Mouse (Mus musculus): ENCODE measurements around the gene Mb21d2. TPM values are rescaled to one million over a fixed set of nuclear protein-coding genes. Genes with fewer than 3 reads are reported as not detected.

The Mb21d2 gene
- total RNA-seq (2021): 10 to 100 TPM; 33.5 to 37.5 TPM
- long read RNA-seq, experiment 1, transcript Mb21d2-201 (2 exons, 3,055 nt): major isoform, 8 of 9 reads
- long read RNA-seq, experiment 1, partial matches to known transcripts: 0 of 9 reads
- long read RNA-seq, experiment 1, other reads (novel, unspliced or antisense): 1 of 9 reads
- long read RNA-seq, experiment 2, transcript Mb21d2-201 (2 exons, 3,055 nt): major isoform, 17 of 20 reads
- long read RNA-seq, experiment 2, partial matches to known transcripts: 0 of 20 reads
- long read RNA-seq, experiment 2, other reads (novel, unspliced or antisense): 3 of 20 reads

GRCm38 (mm10) chr16:28928815-28929685 lies at the start of gene Mb21d2:
Mb21d2 (minus strand) TSS chr16:28929673.
- DNase-seq (ENCODE audit: low spot score in 2 of 2): peak; percentile 62 to 65

GRCm38 (mm10) chr16:28966236-28966635 lies 36.8 kb upstream of the Mb21d2 start:
- no peak for DNase-seq (ENCODE audit: low spot score in 2 of 2)

- DNase-seq (ENCODE audit: low spot score in 2 of 2): no peak
Observed at GRCm38 (mm10) chr16:28964048-28964447, 34.6 kb upstream of the Mb21d2 start.

- no peak for DNase-seq (ENCODE audit: low spot score in 2 of 2)
Observed at GRCm38 (mm10) chr16:28962987-28963386, 33.5 kb upstream of the Mb21d2 start.

GRCm38 (mm10) chr16:28949810-28950209 lies 20.3 kb upstream of the Mb21d2 start:
- no peak for DNase-seq (ENCODE audit: low spot score in 2 of 2)

- no peak for DNase-seq (ENCODE audit: low spot score in 2 of 2)
Observed at GRCm38 (mm10) chr16:28943254-28943653, 13.8 kb upstream of the Mb21d2 start.

GRCm38 (mm10) chr16:28936181-28936792 lies 6.8 kb upstream of the Mb21d2 start:
- no peak for DNase-seq (ENCODE audit: low spot score in 2 of 2)

GRCm38 (mm10) chr16:28935701-28936100 lies 6.2 kb upstream of the Mb21d2 start:
- no peak for DNase-seq (ENCODE audit: low spot score in 2 of 2)

- DNase-seq (ENCODE audit: low spot score in 2 of 2): no peak
Observed at GRCm38 (mm10) chr16:28931213-28931612, 1.7 kb upstream of the Mb21d2 start.

- DNase-seq (ENCODE audit: low spot score in 2 of 2): no peak
Observed at GRCm38 (mm10) chr16:28930426-28930825, 953 bp upstream of the Mb21d2 start.

GRCm38 (mm10) chr16:28929686-28930291 lies 316 bp upstream of the Mb21d2 start:
- DNase-seq (ENCODE audit: low spot score in 2 of 2): peak; percentile 65 to 69

GRCm38 (mm10) chr16:28928466-28928814 lies 1.0 kb downstream of the Mb21d2 start:
- DNase-seq (ENCODE audit: low spot score in 2 of 2): peak in 1 of 2 experiments; percentile 36

- no peak for DNase-seq (ENCODE audit: low spot score in 2 of 2)
Observed at GRCm38 (mm10) chr16:28927381-28927780, 2.1 kb downstream of the Mb21d2 start.

GRCm38 (mm10) chr16:28919320-28919885 lies 10.1 kb downstream of the Mb21d2 start:
- DNase-seq (ENCODE audit: low spot score in 2 of 2): no peak

- no peak for DNase-seq (ENCODE audit: low spot score in 2 of 2)
Observed at GRCm38 (mm10) chr16:28915362-28915761, 14.1 kb downstream of the Mb21d2 start.

- DNase-seq (ENCODE audit: low spot score in 2 of 2): no peak
Observed at GRCm38 (mm10) chr16:28914709-28915108, 14.8 kb downstream of the Mb21d2 start.

GRCm38 (mm10) chr16:28911414-28912050 lies 17.9 kb downstream of the Mb21d2 start:
- no peak for DNase-seq (ENCODE audit: low spot score in 2 of 2)

GRCm38 (mm10) chr16:28906370-28907275 lies 22.9 kb downstream of the Mb21d2 start:
- DNase-seq (ENCODE audit: low spot score in 2 of 2): no peak

GRCm38 (mm10) chr16:28905567-28906289 lies 23.7 kb downstream of the Mb21d2 start:
- DNase-seq (ENCODE audit: low spot score in 2 of 2): no peak
